Mouse (Mus musculus) B cell, adult 67 days (primary cell): Measurements from ENCODE around the gene Nrde2. TPM values are rescaled to one million over a fixed set of nuclear protein-coding genes. Genes with fewer than 3 reads are reported as not detected.

Experiments used
- total RNA-seq, 2 experiments: library from RNA; stranded (reverse); gene quantifications; 4 replicates each; pipeline ENCODE4 v1.2.4; 2023

Gene Nrde2
- 10 to 100 TPM; 29.7 to 38.6 TPM for total RNA-seq

GRCm38 (mm10) chr12:100159261-100159975 is at the start of gene Nrde2:
Nrde2 (minus strand) TSS chr12:100159653.

GRCm38 (mm10) chr12:100198967-100199660 is 39.7 kb upstream of the Nrde2 start, which contains the start of gene Calm1:
Calm1 (plus strand) TSS chr12:100199435.

GRCm38 (mm10) chr12:100109986-100110696 is 49.3 kb downstream of the Nrde2 start, which contains the start of gene Psmc1:
Psmc1 (plus strand) TSS chr12:100110154.

Other genes starting within 250 kb of the Nrde2 start
- gene Kcnk13, start 195.2 kb downstream of the Nrde2 start, total RNA-seq, result 1 to 10 TPM; 8.5 to 8.6 TPM
- gene Psmc1, start 49.5 kb downstream of the Nrde2 start, total RNA-seq, result 10 to 100 TPM; 72.2 to 97.6 TPM
- gene Calm1, start 39.8 kb upstream of the Nrde2 start, total RNA-seq, result 100 to 1,000 TPM; 512 to 585 TPM